Mouse (Mus musculus): ENCODE measurements around the gene D17H6S53E.

The D17H6S53E gene

GRCm38 (mm10) chr17:35162121-35162520 lies 35.9 kb downstream of the D17H6S53E start:
- DNase-seq (ENCODE audit: low spot score), result no peak

- DNase-seq (ENCODE audit: low spot score), result peak; percentile 69
Measured at GRCm38 (mm10) chr17:35162730-35163129, 36.6 kb downstream of the D17H6S53E start.

DNA sequence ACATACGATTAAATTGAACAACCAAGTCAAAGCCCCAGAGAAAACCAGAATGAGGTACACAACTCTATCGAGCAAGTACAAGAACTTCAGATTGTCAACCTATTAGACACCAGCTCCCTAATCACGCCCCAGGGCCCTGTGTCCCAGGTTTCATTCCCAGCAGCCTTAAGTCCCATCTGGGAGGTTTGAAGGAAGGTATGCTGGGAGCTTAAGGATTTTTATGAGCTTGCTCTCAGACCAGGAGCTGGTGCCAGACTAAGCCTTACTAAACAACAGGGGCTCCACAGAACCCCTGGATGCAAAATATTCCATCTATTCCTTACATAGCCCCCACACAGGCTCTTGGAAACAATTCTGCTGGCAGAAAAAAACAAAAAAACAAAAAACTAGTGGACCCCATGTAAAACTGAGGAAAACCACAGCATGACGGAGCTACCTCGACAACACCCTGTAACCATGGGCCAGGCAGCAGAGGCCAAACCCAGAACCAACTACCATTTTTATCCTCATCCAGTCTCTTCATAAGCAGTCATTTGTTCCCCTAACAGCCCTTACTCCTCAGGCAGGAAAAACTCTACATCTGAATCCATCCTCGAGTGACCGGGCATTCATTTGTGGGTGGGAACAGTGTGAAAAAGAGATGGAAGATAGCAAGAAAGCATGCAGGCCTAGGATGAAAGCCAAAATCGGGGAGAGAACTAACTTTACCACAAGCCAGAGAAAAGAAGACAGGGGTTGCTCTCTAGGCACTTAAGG lies 37.3 kb downstream of the D17H6S53E start:
- DNase-seq (ENCODE audit: low spot score), result no peak

GRCm38 (mm10) chr17:35164218-35164567 lies 38.0 kb downstream of the D17H6S53E start:
- no peak for DNase-seq (ENCODE audit: low spot score)

DNA sequence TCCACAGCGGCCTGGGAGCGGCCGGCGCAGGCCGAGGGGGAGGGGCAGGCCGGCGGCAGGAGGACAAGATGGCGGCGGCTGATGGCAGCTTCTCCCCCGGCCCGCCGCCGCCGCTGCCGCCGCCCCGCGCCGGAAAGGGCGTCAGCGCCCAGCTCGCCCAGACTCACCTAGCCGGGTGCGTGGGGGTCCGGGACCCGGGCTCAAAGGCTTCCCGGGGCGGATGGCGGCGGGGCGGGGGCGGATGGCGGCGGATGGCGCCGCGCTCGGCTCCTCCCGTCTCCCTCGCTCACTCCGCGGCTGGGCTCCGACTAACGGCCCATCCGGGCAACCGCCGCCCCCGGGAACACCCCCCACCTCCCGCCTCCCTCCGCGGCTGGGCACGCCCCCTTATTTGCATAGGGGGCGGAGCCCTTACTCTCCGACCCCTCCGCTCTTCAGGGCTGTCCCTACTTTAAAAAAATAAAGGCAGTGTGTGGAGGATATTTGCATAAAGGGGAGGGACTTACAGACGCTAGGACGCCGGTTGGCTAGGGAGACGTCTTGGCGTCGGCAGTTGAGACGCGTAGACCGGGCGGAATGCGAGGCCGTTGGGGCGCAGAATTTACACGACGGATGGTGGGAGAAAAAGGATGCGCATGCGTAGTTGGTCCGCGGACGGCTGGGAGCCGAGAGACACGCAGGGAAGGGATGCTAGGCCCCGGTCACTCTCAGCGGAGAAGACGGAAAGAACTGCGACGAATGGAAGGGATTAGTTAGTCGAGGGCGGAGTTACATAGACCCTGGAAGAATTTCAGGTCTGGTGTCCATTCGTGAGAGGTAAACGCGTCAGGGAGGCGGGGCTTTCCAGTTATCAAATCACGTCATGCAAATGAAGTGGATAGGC lies 38.6 kb downstream of the D17H6S53E start, which contains the start of gene Prrc2a:
TSS of gene Prrc2a (minus strand) at position 330 of the 883 bp plus-strand sequence.
- peak; percentile 98 for DNase-seq (ENCODE audit: low spot score)

- no peak for DNase-seq (ENCODE audit: low spot score)
Measured at GRCm38 (mm10) chr17:35165451-35166155, 39.4 kb downstream of the D17H6S53E start.

GRCm38 (mm10) chr17:35166352-35167035 lies 40.3 kb downstream of the D17H6S53E start:
- peak; percentile 78 for DNase-seq (ENCODE audit: low spot score)

- DNase-seq (ENCODE audit: low spot score), result no peak
Measured at GRCm38 (mm10) chr17:35167794-35168193, 41.6 kb downstream of the D17H6S53E start.

GRCm38 (mm10) chr17:35168541-35169207 lies 42.5 kb downstream of the D17H6S53E start:
- DNase-seq (ENCODE audit: low spot score), result no peak

DNA sequence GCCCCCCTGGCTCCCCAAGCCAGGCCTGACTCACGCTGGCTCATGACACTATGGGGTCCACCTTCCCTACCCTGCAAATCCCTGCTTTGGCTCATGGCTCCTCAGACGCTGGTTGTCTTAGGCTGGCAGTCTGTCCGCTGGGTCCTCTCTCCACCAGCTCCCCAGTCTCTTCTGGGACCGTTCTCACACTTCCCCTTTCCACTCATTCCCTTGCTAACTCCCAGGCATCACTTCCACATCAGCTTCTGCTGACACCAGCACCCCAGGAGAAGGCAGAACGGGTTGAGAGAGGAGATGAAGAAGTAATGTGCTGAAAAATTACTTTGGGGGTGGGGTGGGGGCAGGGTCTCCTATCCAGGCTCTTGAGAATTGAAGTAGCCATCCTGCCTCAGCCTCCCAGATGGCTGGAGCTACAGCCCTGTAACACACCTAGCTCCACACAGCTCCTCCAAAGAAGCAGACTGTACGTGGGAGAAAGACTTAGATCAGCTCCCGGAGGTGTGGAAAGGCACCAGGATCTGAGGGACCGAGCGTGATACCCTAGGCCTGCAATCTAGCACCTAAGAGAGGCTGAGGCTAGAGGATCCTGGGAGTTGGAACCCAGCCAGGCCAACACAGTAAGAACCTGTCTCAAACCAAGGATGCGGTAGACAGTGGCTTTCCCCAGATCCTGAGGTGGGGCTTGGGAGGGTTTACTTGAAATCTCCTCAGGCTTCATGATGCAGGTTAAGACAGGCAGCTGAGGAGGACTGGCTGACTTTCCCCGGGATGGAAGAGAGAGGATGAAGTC lies 46.5 kb downstream of the D17H6S53E start:
- DNase-seq (ENCODE audit: low spot score), result no peak

DNA sequence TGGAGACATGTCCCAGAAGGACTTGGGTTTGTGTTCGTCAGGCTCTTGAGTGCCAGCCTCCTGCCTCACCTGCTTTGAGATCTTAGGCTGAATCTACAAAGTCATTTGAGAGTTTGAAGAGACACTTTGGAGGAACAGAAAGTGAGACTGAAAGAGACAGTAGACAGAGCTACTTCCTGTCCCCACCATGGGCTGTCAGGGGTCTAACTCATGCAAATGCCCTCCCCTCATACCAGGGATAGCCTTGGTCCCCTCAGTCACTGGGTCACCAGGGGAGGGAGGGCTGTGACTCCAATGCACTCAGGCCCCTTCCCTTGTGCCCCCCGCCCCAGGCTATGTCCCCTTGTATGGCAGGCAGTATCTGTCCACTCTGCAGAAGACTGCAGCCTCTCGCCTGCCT lies 47.2 kb downstream of the D17H6S53E start:
- no peak for DNase-seq (ENCODE audit: low spot score)

DNA sequence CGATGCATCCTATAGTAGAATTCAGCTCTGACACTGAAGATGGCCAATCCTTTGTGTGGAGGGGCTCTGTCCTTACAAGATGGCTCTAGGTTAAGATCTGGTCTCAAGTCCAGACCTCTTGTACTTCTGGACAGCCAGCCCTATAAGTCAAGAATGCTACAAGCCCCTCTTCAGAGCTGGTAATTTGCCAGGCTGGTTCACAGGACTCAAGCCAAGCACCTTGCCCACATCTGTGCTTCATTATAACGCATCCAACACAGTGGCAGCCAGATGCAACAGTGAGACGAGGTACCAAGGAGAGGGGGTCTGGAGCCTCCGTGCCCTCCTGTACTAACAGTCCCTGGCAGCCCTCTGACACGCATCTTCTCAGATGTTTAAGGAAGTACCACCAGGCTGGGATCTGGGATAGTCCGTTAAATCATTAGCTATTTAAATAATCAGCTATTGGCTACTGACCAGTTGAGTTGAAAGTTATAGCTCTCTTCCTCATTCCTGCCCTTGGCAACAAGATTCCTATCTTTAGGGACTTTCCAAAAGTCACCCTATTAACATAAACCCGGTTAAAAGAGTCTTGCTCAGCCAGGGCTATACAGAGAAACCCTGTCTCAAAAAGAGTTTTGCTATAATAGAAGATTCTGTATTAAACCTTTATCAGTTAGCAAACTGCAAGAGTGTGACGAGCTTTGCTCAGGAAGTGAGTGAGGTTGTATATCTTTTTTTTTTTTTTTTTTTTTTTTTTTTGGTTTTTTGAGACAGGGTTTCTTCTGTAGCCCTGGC lies 48.2 kb downstream of the D17H6S53E start:
- no peak for DNase-seq (ENCODE audit: low spot score)

DNA sequence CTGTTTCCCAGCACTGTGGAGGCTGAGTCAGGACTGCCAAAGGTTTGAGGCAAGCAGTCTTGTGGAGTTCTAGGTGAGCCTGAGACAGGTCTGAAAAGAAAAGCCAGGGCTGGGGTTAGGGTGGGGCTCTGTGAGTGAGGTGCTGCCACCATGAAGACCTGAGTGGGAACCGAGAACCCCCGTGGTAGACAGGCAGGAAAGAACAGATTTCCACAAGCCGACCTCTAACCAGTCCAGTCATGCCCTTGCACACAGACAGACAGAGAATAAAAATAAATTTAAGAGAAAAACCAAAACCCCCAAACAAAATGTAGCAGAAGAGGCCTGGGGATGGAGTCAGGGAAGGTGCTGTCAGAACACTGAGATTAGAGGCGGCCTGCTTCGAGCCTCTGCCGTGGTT lies 49.2 kb downstream of the D17H6S53E start:
- no peak for DNase-seq (ENCODE audit: low spot score)

GRCm38 (mm10) chr17:35175968-35176367 lies 49.8 kb downstream of the D17H6S53E start, which contains the start of gene Aif1:
Aif1 (minus strand) TSS chr17:35176068.
- no peak for DNase-seq (ENCODE audit: low spot score)

Data from urinary bladder, postnatal 14 days (tissue).